Mouse (Mus musculus) monocyte, adult 59 days (primary cell): ENCODE measurements around the gene Defb3. TPM values are rescaled to one million over a fixed set of nuclear protein-coding genes. Genes with fewer than 3 reads are reported as not detected.

ENCODE experiments used
- total RNA-seq, 2 experiments: library from RNA; stranded (reverse); gene quantifications; one replicate each; pipeline ENCODE4 v1.2.4; 2023

Gene Defb3
- total RNA-seq: not detected

GRCm38 (mm10) chr8:19293060-19293459, at the start of gene Defb3:
TSS of gene Defb3 (plus strand) at chr8:19293360.

GRCm38 (mm10) chr8:19247280-19247679, 45.9 kb upstream of the Defb3 start, which contains the start of gene Defb5:
TSS of gene Defb5 (plus strand) at chr8:19247580.

Other genes starting within 250 kb of the Defb3 start
- not detected for gene Defb39, start 228.6 kb upstream of the Defb3 start, total RNA-seq
- gene Defb12, start 178.5 kb upstream of the Defb3 start, total RNA-seq: not detected
- not detected for gene Defb34, start 169.6 kb upstream of the Defb3 start, total RNA-seq
- not detected for gene Gm45826, start 152.6 kb upstream of the Defb3 start, total RNA-seq
- gene Defb14, start 99.0 kb upstream of the Defb3 start, total RNA-seq: not detected
- gene Defb4, start 94.7 kb upstream of the Defb3 start, total RNA-seq: not detected
- not detected for gene Defb6, start 67.9 kb upstream of the Defb3 start, total RNA-seq
- gene Defb46, start 53.4 kb upstream of the Defb3 start, total RNA-seq: not detected
- gene Defb5, start 45.8 kb upstream of the Defb3 start, total RNA-seq: not detected
- not detected for gene Defb8, start 154.2 kb downstream of the Defb3 start, total RNA-seq
- gene Defb7, start 201.7 kb downstream of the Defb3 start, total RNA-seq: not detected